Mouse (Mus musculus) forebrain, embryonic 11.5 days (tissue): ENCODE results near the gene Ip6k1. TPM values are rescaled to one million over a fixed set of nuclear protein-coding genes. Genes with fewer than 3 reads are reported as not detected.
"Not testable (repeated sequence)": the region's sequence is repeated elsewhere in the genome, so short reads cannot be mapped to it uniquely, and the experiment has no call there.

Experiments
- ATAC-seq: fragments of 200-750 bp; cut with Nextera tagmentation; replicated peaks from 2 replicates; pipeline ENCODE4 v1.8.0; 2017; ENCODE audit warnings: moderate TSS enrichment; ENCODE audit not compliant: low FRiP score
- DNase-seq: peaks from one replicate; pipeline ENCODE4 v3.0.0-alpha.2; 2017; ENCODE audit warnings: low spot score
- H3K27ac ChIP-seq: fragments of 300-500 bp; sonication (generic); 2 replicates; pipeline ENCODE4 v1.5.1; 2014; ENCODE audit warnings: low read depth, low read length
- H3K27me3 ChIP-seq: fragments of 300-500 bp; sonication (generic); 2 replicates; pipeline ENCODE4 v1.6.1; 2014; ENCODE audit warnings: mild to moderate bottlenecking, low read length, mixed read lengths; ENCODE audit not compliant: control insufficient read depth, insufficient read depth
- H3K36me3 ChIP-seq: fragments of 300-500 bp; sonication (generic); 2 replicates; pipeline ENCODE4 v1.6.1; 2014; ENCODE audit warnings: mild to moderate bottlenecking, low read length, moderate library complexity, mixed read lengths; ENCODE audit not compliant: control insufficient read depth, insufficient read depth
- H3K4me1 ChIP-seq: fragments of 300-500 bp; sonication (generic); replicated peaks from 2 replicates; pipeline ENCODE4 v1.6.1; 2014; ENCODE audit warnings: low read length, mixed read lengths; ENCODE audit not compliant: control insufficient read depth, insufficient read depth
- H3K4me2 ChIP-seq: fragments of 300-500 bp; sonication (generic); 2 replicates; pipeline ENCODE4 v1.6.1; 2014; ENCODE audit warnings: low read depth, mild to moderate bottlenecking, low read length, moderate library complexity, mixed read lengths; ENCODE audit not compliant: severe bottlenecking
- H3K4me3 ChIP-seq: fragments of 300-500 bp; sonication (generic); 2 replicates; pipeline ENCODE4 v1.5.1; 2014; ENCODE audit warnings: low read depth, low read length
- H3K9ac ChIP-seq: fragments of 300-500 bp; sonication (generic); 2 replicates; pipeline ENCODE4 v1.6.1; 2014; ENCODE audit warnings: low read length
- H3K9me3 ChIP-seq: fragments of 300-500 bp; sonication (generic); 2 replicates; pipeline ENCODE4 v1.6.1; 2016; ENCODE audit warnings: low read length, mixed read lengths; ENCODE audit not compliant: control insufficient read depth
- WGBS: fragments of 180-500 bp; shearing (Covaris S2); extraction: QIAGEN DNeasy Blood & Tissue Kit; methylation state at CpG from one replicate; pipeline ENCODE4 v1.1.7; 2014; 5-methylcytosine and 5-hydroxymethylcytosine counted together
- polyA plus RNA-seq: library from polyadenylated mRNA; unstranded; fragments of >200 nt; fragmentation: Nextera tagmentation; extraction: Ambion mirVana; gene quantifications from 2 replicates; pipeline ENCODE4 v1.2.1, GENCODE M21; 2014

The Ip6k1 gene
- polyA plus RNA-seq, 1 experiment from 2014 or later = 43.3 TPM

DNA sequence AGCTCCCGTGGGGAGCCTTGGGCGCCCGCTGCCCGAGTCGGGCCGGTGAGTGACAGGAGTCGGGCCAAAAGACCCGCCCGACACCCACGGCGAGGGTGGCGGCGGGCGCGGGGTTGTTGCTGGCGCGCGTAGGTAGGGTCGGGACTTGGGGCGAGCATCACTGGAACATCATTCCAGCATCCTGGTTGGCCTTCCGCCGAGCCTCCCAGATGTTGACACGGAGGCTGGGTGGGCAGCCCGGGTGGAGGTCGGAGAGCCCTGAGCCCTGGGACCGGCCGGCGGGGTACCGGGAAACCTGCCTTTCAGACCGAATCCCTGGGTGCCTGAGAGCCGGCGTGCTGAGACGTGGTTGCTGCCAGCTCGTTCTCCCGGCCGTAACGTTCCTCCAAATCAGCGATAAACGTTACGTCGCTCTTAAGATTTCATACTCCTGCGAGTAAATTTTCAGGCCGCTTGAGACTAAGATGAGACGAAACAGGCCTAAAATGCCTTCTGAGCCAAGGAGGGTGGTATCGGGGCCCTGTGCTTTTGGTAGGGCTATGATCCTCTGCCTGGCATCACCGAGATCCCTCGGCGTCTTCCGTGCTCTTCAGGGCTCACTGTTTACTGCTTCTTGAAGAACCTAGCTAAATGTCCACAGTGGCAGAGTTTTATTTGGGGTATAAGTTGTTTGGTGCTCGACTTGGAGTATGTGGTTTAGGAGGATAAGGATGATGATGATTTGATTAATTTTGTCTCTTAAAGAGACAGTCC, 653 bp downstream of the Ip6k1 start:
- Histone ChIP-seq H3K27me3 (no peaks in the 10 kb centered on the region), H3K9ac (peak overlapping the region; percentile 94), H3K4me1 (peaks cover 5% of the 10 kb centered on the region), H3K9me3 (no peaks in the 10 kb centered on the region), H3K36me3 (no peaks in the 10 kb centered on the region), H3K4me2 (peak overlapping the region; percentile 85), H3K27ac (peak overlapping the region; percentile 82), H3K4me3 (peak overlapping the region; percentile 99)
- DNase-seq (no peak), ATAC-seq (no peak; the same call in 1 of the 2 replicates)
- WGBS = under 1% methylated on average over 49 of the region's 50 CpGs

DNA sequence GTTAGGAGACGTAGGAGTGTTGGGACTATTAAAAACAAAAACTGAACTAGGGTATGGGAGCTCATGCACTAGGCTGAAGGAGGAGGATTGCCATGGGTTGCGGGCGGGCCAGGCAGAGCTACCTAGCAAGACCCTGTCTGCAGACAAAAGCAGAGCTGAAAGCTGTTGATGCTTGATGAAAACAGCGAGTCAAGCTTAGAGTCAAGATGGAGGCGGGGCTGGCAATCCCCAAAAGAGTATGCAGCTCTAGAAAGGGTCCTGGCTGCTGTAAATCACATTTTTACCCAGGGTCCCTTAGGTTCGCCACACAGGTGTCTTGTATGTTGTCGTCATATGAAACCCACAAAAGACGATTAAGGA, 1.2 kb downstream of the Ip6k1 start:
- Histone ChIP-seq H3K4me2 (peak overlapping the region; percentile 85), H3K36me3 (no peaks in the 10 kb centered on the region), H3K4me1 (peaks cover 5% of the 10 kb centered on the region), H3K27me3 (no peaks in the 10 kb centered on the region), H3K9ac (peak overlapping the region; percentile 94), H3K27ac (0 out of 2 replicates have a peak overlapping the region, but pooled peaks have one; percentile 82), H3K4me3 (peak overlapping the region; percentile 99), H3K9me3 (no peaks in the 10 kb centered on the region)
- WGBS = 18% methylated on average over 8 of the region's 8 CpGs
- DNase-seq = no peak
- ATAC-seq = no peak

DNA sequence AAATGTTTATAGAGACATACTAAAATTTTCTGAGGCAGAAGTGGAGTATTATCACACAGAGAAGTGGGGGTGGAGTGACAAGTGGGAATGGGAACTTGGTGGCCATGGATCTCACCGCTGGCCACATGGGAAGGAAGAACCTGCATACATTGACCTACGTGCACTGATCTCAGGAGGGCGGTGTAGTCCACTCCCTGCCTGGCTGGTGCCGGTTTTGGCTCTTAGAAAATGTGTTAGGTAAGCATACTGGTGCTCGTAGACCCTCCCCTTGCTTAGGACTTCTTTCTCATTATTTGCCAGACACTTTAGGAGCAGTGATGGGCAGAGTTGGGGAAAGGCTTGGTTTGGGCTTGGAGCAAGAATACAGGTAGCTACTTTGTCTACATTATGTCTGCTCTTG, 5.7 kb downstream of the Ip6k1 start:
- Histone ChIP-seq H3K9ac (no peak overlapping the region), H3K9me3 (no peaks in the 10 kb centered on the region), H3K36me3 (no peaks in the 10 kb centered on the region; the same call in 1 of the 2 replicates), H3K4me2 (no peak overlapping the region), H3K27ac (no peak overlapping the region), H3K4me3 (no peak overlapping the region), H3K27me3 (no peaks in the 10 kb centered on the region), H3K4me1 (peaks cover 5% of the 10 kb centered on the region)
- WGBS = 95% methylated on average over 5 of the region's 5 CpGs
- no peak for DNase-seq
- no peak for ATAC-seq

DNA sequence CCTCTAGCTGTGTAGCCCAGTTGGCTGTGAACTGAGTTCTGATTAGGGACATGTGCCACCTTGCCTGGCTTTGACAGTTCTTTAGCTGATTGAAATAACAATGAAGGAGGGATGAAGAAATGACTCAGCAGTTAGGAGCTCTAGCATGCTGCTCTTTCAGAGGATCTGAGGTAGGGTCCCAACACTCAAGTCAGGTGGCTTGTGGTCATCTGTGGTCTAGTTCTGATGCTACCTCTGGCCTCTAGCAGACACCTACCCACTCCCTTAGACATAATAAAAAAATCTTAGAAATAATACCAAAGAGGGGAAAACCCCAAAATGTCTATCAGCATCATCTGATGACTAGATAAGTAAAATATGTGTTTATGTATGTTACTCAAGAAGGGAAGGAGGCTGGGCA, 8.1 kb downstream of the Ip6k1 start:
- H3K27ac ChIP-seq = no peak overlapping the region
- no peak for ATAC-seq
- H3K9ac ChIP-seq = no peak overlapping the region
- H3K36me3 ChIP-seq = no peaks in the 10 kb centered on the region; the same call in 1 of the 2 replicates
- no peaks in the 10 kb centered on the region for H3K27me3 ChIP-seq
- DNase-seq = no peak
- no peak overlapping the region for H3K4me2 ChIP-seq
- H3K4me3 ChIP-seq = no peak overlapping the region
- H3K4me1 ChIP-seq = no peaks in the 10 kb centered on the region
- no peaks in the 10 kb centered on the region for H3K9me3 ChIP-seq

DNA sequence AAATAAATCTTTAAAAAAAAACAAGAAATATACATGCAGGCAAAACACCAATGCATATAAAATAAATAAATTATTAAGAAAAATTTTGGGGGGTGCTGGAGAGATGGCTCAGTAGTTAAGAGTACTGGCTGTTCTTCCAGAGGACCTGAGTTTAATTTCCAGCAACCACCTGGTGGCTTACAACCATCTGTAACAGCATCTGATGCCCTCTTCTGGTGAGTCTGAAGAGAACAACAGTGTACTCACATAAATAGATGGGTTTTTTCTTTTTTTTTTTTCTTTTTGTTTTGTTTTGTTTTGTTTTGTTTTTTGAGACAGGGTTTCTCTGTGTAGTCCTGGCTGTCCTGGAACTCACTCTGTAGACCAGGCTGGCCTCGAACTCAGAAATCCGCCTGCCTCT, 11.3 kb downstream of the Ip6k1 start:
- not testable (repeated sequence) for H3K4me2 ChIP-seq, ATAC-seq, DNase-seq, H3K27me3 ChIP-seq, H3K36me3 ChIP-seq, H3K4me3 ChIP-seq, H3K9me3 ChIP-seq, H3K4me1 ChIP-seq, H3K9ac ChIP-seq, H3K27ac ChIP-seq
- 87% methylated on average over 2 of the region's 2 CpGs for WGBS

DNA sequence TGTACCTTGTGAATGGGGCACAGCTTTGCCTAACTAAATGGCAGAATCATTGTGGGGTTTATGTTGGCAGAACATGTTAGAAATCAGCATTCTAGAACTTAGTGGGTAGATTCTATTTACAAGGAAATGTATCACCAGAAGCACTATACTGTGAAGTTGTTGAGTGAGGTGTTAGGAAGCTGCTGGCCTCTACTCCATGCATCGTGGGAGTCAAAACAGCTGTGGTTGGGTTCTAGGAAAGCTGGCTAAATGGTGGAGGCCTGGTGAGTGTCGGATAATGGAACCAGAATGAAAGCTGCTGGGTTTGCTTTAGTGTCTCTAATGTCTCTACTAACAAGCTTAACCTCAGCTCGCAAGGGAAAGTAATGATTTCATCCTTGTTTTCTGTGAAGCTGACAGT, 14.8 kb downstream of the Ip6k1 start:
- Histone ChIP-seq H3K27me3 (no peaks in the 10 kb centered on the region), H3K9ac (no peak overlapping the region), H3K4me2 (no peak overlapping the region), H3K9me3 (no peaks in the 10 kb centered on the region), H3K4me1 (no peaks in the 10 kb centered on the region), H3K36me3 (no peaks in the 10 kb centered on the region; the same call in 1 of the 2 replicates), H3K4me3 (no peak overlapping the region), H3K27ac (no peak overlapping the region)
- 80% methylated on average over 3 of the region's 3 CpGs for WGBS
- DNase-seq (no peak), ATAC-seq (no peak)

DNA sequence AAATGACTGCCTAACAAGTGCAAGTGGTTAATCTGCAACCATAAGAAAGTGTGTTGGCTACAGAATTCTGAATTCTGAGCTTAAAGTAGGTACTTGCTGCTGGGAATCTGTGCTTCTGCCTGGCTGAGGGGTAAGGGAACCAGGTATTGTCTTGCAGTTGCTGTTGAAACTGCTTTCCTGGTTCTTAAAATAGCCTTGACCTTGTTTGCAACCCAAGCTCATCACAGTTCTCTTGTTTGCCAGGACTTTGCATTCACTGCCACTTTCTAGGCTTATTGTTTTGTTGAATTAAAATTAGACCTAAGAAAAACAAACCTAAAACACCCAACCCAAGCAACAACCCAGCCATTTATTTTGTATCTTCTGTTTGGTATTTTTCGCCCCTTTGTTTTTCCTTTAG, 18.4 kb downstream of the Ip6k1 start:
- ATAC-seq (no peak), DNase-seq (no peak)
- Histone ChIP-seq H3K4me1 (no peaks in the 10 kb centered on the region), H3K4me2 (no peak overlapping the region), H3K9me3 (no peaks in the 10 kb centered on the region), H3K27ac (no peak overlapping the region), H3K27me3 (no peaks in the 10 kb centered on the region), H3K9ac (no peak overlapping the region), H3K4me3 (no peak overlapping the region), H3K36me3 (no peaks in the 10 kb centered on the region; the same call in none of the 2 replicates)
- WGBS = 90% methylated on average over 1 of the region's 1 CpGs

DNA sequence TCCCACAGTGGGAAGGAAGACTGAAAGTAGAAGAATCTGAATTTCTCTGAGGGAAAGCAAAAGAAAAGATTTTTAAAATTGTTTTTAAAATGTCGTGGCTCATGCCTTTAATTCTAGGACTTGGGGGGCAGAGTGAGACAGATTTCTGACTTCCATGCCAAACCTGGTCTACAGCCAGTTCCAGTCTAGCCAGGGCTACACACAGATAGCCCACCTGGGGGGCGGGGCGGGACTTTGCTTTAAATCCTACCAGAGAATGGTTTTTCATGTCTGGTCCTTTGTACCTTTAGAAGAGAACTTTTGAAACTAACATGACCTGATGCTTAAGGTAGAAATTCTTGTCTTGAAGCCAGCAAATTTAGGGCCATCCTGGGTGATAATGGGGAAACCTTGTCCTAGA, 20.9 kb downstream of the Ip6k1 start:
- WGBS = 89% methylated on average over 3 of the region's 3 CpGs
- H3K9me3 ChIP-seq = no peaks in the 10 kb centered on the region
- H3K27ac ChIP-seq = no peak overlapping the region
- no peak for ATAC-seq
- peaks cover 5% of the 10 kb centered on the region for H3K36me3 ChIP-seq
- H3K4me2 ChIP-seq = no peak overlapping the region
- H3K9ac ChIP-seq = no peak overlapping the region
- no peaks in the 10 kb centered on the region for H3K4me1 ChIP-seq
- DNase-seq = no peak
- no peak overlapping the region for H3K4me3 ChIP-seq
- H3K27me3 ChIP-seq = no peaks in the 10 kb centered on the region

DNA sequence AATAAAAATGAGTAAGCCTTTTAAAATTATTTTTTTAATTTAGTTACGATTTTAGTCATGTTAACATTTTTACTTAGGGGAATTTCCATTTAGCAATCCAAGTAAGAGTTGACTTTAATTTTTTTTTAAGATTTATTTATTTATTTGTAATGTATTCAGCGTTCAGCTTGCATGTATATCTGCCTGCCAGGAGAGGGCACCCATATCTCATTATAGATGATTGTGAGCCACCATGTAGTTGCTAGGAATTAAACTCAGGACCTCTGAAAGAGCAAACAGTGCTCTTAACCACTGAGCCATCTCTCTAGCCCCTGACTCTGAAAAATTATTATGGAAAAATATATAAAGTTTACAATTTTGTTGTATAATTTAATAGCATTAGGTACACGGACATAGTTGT, 24.3 kb downstream of the Ip6k1 start:
- DNase-seq (no peak), ATAC-seq (no peak)
- Histone ChIP-seq H3K9ac (no peak overlapping the region), H3K36me3 (peaks cover 5% of the 10 kb centered on the region), H3K27me3 (no peaks in the 10 kb centered on the region), H3K4me3 (no peak overlapping the region), H3K27ac (no peak overlapping the region), H3K4me1 (no peaks in the 10 kb centered on the region), H3K9me3 (no peaks in the 10 kb centered on the region), H3K4me2 (no peak overlapping the region)
- WGBS = 93% methylated on average over 3 of the region's 3 CpGs
